Mouse (Mus musculus) olfactory bulb, adult 2 months (tissue): ENCODE data around the gene Mmp25. TPM values are rescaled to one million over a fixed set of nuclear protein-coding genes. Genes with fewer than 3 reads are reported as not detected.

Experiments used
- H3K27ac ChIP-seq: fragments of 200-500 bp; 2 replicates; pipeline ENCODE4 v1.5.1; 2012; ENCODE audit warnings: low read depth, low read length; ENCODE audit not compliant: insufficient read depth
- H3K4me1 ChIP-seq: fragments of 200-500 bp; 2 replicates; pipeline ENCODE4 v1.6.1; 2012; ENCODE audit warnings: low read length; ENCODE audit not compliant: control insufficient read depth, insufficient read depth
- H3K4me3 ChIP-seq: fragments of 200-500 bp; 2 replicates; pipeline ENCODE4 v1.5.1; 2012; ENCODE audit warnings: mild to moderate bottlenecking, low read depth, low read length, moderate library complexity; ENCODE audit not compliant: insufficient read depth
- CTCF ChIP-seq: fragments of 200-500 bp; IDR thresholded peaks from 2 replicates; pipeline ENCODE4 v1.5.1; 2012; ENCODE audit warnings: low read depth, mild to moderate bottlenecking, low read length, moderate library complexity; ENCODE audit not compliant: insufficient read depth
- POLR2A ChIP-seq: fragments of 200-500 bp; IDR thresholded peaks from 2 replicates; pipeline ENCODE4 v1.6.1; 2012; ENCODE audit warnings: mild to moderate bottlenecking, low read depth, low read length, moderate library complexity; ENCODE audit not compliant: insufficient read depth
- WGBS: fragments of 180-500 bp; shearing (Covaris S2); methylation state at CpG from one replicate; pipeline ENCODE4 v1.1.7; 2018; 5-methylcytosine and 5-hydroxymethylcytosine counted together
- polyA plus RNA-seq: library from polyadenylated mRNA; stranded (reverse); fragments of >200 nt; gene quantifications from 2 replicates; pipeline ENCODE4 v1.2.4, GENCODE M21; 2012; ENCODE audit warnings: low replicate concordance; ENCODE audit not compliant: missing spikeins, insufficient read depth, insufficient read length

Mmp25 gene
- polyA plus RNA-seq, 1 experiment = not detected

GRCm38 (mm10) chr17:23653324-23653723 is 8.2 kb upstream of the Mmp25 start:
- Histone ChIP-seq H3K4me1 (no peaks in the 10 kb centered on the region), H3K4me3 (no peak overlapping the region), H3K27ac (no peak overlapping the region)
- TF ChIP-seq CTCF (no peak), POLR2A (no peak)
- 87% methylated on average over 2 of the region's 2 CpGs for WGBS

- Histone ChIP-seq H3K4me1 (no peaks in the 10 kb centered on the region), H3K27ac (no peak overlapping the region), H3K4me3 (no peak overlapping the region)
- WGBS = 60% methylated on average over 6 of the region's 6 CpGs
- TF ChIP-seq CTCF (no peak), POLR2A (no peak)
Measured at GRCm38 (mm10) chr17:23651363-23651762, 6.3 kb upstream of the Mmp25 start.

- TF ChIP-seq CTCF = no peak
- no peak for TF ChIP-seq POLR2A
- 57% methylated on average over 10 of the region's 10 CpGs for WGBS
Measured at GRCm38 (mm10) chr17:23645894-23646293, 817 bp upstream of the Mmp25 start.

DNA sequence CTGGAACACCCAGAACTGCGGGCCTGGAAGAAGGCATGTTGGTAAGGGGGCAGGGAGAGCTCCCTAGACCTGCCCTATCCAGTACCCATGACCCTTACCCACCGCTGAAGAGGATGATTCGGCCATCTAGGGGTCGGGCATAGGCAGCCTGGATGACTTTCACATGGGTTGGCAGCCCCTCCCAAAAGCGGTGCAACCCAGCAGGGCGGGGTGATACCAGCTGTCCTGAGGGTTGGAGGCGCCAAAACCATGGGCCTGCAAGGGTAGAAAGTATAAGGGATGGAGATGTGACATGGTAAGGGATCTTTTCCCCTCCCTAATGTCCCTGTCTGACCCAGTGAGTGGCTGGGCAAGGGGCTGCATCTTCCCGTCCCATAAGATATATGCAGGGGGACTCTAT is 13.8 kb downstream of the Mmp25 start:
- WGBS = 86% methylated on average over 8 of the region's 8 CpGs
- Histone ChIP-seq H3K27ac (no peak overlapping the region), H3K4me1 (peaks cover 5% of the 10 kb centered on the region), H3K4me3 (no peak overlapping the region)
- no peak for TF ChIP-seq CTCF
- no peak for TF ChIP-seq POLR2A

More at GRCm38 (mm10) chr17:23645894-23646293, 817 bp upstream of the Mmp25 start:
- Histone ChIP-seq H3K27ac (no peak overlapping the region), H3K4me1 (peaks cover 10% of the 10 kb centered on the region; the same call in 1 of the 2 replicates), H3K4me3 (no peak overlapping the region)

DNA sequence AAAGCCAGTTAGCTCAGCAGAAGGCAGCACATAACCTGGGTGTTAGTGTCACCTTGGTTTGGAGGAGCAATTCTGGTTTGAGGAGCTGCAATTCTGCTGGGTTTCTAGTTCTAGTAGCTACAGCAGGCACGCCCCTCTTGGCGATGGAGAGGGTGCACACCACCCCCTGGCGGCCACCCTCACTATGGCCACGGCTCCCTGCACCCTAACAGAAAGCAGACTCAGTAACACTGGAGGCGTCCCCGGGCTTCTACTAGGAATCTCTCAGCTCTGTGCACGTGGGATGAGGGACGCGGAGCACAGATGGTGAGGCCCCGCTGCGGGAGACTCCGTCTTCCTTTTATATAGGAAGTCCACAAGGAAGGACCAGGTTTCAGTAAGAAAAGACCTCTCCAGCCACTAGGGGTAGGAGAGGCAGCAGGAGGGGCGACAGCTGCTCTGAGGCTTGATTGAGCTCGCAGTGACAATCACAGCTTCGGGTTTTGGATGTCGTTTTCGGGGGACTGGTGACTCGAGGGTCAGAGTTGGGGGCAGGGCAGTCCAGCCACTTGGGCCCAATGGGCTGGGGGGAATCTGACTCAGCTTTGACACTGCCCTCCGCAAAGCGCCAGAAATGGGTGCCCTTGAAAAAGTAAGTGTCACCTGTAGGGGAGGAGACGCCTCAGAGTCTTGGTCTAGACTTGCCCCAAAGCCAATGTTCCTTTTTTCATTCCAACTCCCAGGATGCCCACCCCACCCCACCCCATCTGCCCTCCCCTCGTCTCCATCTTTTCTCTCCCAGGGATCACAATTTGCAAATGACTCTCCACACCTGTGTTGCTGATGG is 14.7 kb downstream of the Mmp25 start:
- H3K4me3 ChIP-seq = 0 out of 2 replicates have a peak overlapping the region, but pooled peaks have one; percentile 10
- 15% methylated on average over 22 of the region's 22 CpGs for WGBS

GRCm38 (mm10) chr17:23627813-23628212 is 17.3 kb downstream of the Mmp25 start:
- 40% methylated on average over 7 of the region's 7 CpGs for WGBS
- no peak overlapping the region for H3K4me3 ChIP-seq
- H3K4me1 ChIP-seq = peaks cover 5% of the 10 kb centered on the region
- H3K27ac ChIP-seq = no peak overlapping the region
- TF ChIP-seq POLR2A (no peak), CTCF (no peak)

More for the DNA sequence above, 14.7 kb downstream of the Mmp25 start:
- Histone ChIP-seq H3K27ac (no peak overlapping the region), H3K4me1 (peaks cover 5% of the 10 kb centered on the region)
- TF ChIP-seq POLR2A = no peak
- peak; percentile 70 for TF ChIP-seq CTCF

DNA sequence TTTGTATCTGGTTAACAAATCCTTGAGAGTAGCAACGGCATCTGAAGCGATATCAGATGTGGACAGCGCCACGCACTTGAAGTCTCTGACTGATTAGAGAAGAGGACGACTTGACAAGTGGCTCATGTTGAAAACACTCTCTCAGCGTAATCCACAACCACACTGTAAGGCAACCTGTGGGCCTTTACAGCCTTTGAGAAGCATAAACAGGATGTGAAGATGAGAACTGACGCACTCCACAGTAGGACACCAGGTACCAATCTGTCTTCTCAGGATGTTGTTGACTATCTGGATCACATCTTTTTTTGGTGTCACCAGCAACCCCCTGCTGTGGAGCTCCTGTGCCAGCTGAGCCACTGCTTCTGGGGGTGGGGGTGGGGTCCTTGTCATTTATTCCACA is 24.7 kb downstream of the Mmp25 start:
- Histone ChIP-seq H3K27ac (no peak overlapping the region), H3K4me3 (no peak overlapping the region), H3K4me1 (no peaks in the 10 kb centered on the region)
- 88% methylated on average over 7 of the region's 7 CpGs for WGBS
- TF ChIP-seq CTCF = no peak
- no peak for TF ChIP-seq POLR2A

DNA sequence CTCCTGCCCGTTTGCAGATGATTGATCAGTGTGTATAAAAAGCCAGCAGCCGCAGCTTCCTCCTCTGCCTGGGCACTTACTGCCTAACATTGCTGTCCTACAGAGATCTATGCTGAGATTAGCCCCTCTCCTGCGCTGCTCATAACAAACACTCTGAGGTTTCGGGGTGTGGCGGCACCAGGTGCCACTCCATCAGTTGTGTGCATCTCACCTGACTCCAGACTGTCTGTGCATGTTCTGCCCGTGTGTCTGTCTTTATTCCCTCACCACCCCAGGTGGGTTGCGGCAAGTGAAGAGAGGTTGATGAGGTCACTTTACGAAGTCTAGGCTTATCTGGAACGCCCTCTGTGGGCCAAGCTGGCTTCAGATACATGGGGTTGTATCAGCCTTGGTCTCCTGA is 28.0 kb downstream of the Mmp25 start:
- TF ChIP-seq POLR2A = no peak
- TF ChIP-seq CTCF = no peak
- Histone ChIP-seq H3K27ac (no peak overlapping the region), H3K4me3 (no peak overlapping the region), H3K4me1 (no peaks in the 10 kb centered on the region)
- WGBS = 61% methylated on average over 9 of the region's 9 CpGs

- WGBS = 80% methylated on average over 28 of the region's 28 CpGs
- Histone ChIP-seq H3K27ac (no peak overlapping the region), H3K4me3 (no peak overlapping the region), H3K4me1 (no peaks in the 10 kb centered on the region)
- TF ChIP-seq POLR2A = no peak
- 0 out of 2 replicates have a peak, but pooled peaks have one; percentile 19 for TF ChIP-seq CTCF
Measured at GRCm38 (mm10) chr17:23610361-23610800, 34.7 kb downstream of the Mmp25 start.

- TF ChIP-seq POLR2A (no peak), CTCF (no peak)
- H3K4me3 ChIP-seq = no peak overlapping the region
- no peak overlapping the region for H3K27ac ChIP-seq
- 93% methylated on average over 24 of the region's 24 CpGs for WGBS
- no peaks in the 10 kb centered on the region for H3K4me1 ChIP-seq
Measured at GRCm38 (mm10) chr17:23609612-23610011, 35.5 kb downstream of the Mmp25 start.
